Comparison of ENCODE assay signal across 21 mouse cellular contexts in the genomic region with DNA sequence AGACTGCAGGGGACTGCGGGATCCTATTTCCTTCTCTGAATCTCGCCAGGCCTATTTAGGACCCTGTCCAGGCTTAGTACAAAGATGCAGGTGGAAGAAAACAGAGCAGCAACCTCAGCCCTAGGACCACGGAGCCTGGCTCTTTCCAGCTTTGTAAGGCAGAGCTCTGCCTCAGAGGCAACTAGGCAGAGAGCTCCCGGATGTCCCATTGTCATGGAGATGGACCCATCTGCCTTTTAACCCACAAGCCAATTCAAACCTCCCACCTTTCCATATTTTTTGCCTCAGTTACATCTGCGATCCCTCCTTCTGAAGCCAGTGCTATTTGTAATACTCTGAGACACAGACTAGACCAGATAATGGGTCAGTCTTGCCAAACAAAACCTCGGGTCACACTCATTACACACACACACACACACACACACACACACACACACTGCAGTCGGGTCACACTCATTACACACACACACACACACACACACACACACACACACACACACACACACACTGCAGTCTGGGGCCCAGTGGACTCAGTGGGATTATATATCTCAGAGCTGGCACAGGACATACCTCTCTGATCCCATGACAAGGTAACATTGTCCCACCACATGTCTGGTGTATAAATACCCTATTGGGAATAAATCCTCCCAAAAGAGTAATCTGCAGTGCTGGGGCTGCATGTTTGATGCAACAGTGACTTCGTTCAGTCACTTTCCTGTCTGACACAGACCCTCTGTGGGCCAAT. TPM values are rescaled to one million over a fixed set of nuclear protein-coding genes. Genes with fewer than 3 reads are reported as not detected.
DNase-seq lines count a peak whose midpoint lies in the region; ATAC-seq and TF ChIP-seq lines count a peak whose summit lies in the region.
"Had no signal": no experiment of that assay in that cellular context is flagged by ENCODE, and none has a peak within 500 bp of the region (broad histone marks: within the 10 kb centered on the region; RNA-seq: fewer than 3 reads in every experiment).

No protein-coding gene starts in this region.

- H3K9ac ChIP-seq in midbrain, postnatal 0 days (replicated peaks; ENCODE audit: low read length, poor library complexity, severe bottlenecking), result no peak overlapping the region
- H3K9ac ChIP-seq in hindbrain, embryonic 12.5 days, result no peak overlapping the region
- no peak overlapping the region for H3K9ac ChIP-seq in liver, embryonic 12.5 days
- H3K9ac ChIP-seq in heart, embryonic 12.5 days, result no peak overlapping the region
- H3K9ac ChIP-seq: heart, embryonic 15.5 days; hindbrain, embryonic 15.5 days; limb, embryonic 13.5 days; liver, embryonic 15.5 days; stomach, embryonic 15.5 days had no signal

- no peak overlapping the region for H3K4me2 ChIP-seq in midbrain, postnatal 0 days (ENCODE audit: low read depth, low read length, poor library complexity, severe bottlenecking)
- no peak overlapping the region for H3K4me2 ChIP-seq in hindbrain, embryonic 12.5 days (replicated peaks)
- H3K4me2 ChIP-seq in myocyte (ENCODE audit: low read depth), result peak overlapping the region; percentile 40
- no peak overlapping the region for H3K4me2 ChIP-seq in liver, embryonic 12.5 days
- no peak overlapping the region for H3K4me2 ChIP-seq in heart, embryonic 12.5 days
- H3K4me2 ChIP-seq: heart, embryonic 15.5 days; hindbrain, embryonic 15.5 days; limb, embryonic 13.5 days; liver, embryonic 15.5 days; stomach, embryonic 15.5 days had no signal

- peak overlapping the region; percentile 46; the same call in 1 of the 2 replicates for H3K27ac ChIP-seq in midbrain, embryonic 10.5 days (replicated peaks)
- no peak overlapping the region for H3K27ac ChIP-seq in midbrain, postnatal 0 days (ENCODE audit: low read depth, low read length)
- H3K27ac ChIP-seq in hindbrain, embryonic 12.5 days, result peak overlapping the region; percentile 55
- no peak overlapping the region for H3K27ac ChIP-seq in liver, embryonic 12.5 days
- H3K27ac ChIP-seq in heart, embryonic 12.5 days (ENCODE audit: poor library complexity, severe bottlenecking), result no peak overlapping the region
- H3K27ac ChIP-seq: heart, embryonic 15.5 days; hindbrain, embryonic 15.5 days; limb, embryonic 13.5 days; liver, embryonic 15.5 days; stomach, embryonic 15.5 days had no signal

- no peaks in the 10 kb centered on the region for H3K27me3 ChIP-seq in midbrain, embryonic 10.5 days (ENCODE audit: low read depth, poor library complexity, severe bottlenecking)
- no peaks in the 10 kb centered on the region for H3K27me3 ChIP-seq in midbrain, postnatal 0 days (ENCODE audit: insufficient read depth, low read length)
- no peaks in the 10 kb centered on the region; the same call in 1 of the 2 replicates for H3K27me3 ChIP-seq in hindbrain, embryonic 12.5 days
- no peaks in the 10 kb centered on the region for H3K27me3 ChIP-seq in myocyte (ENCODE audit: control insufficient read depth, insufficient read depth, insufficient read length)
- H3K27me3 ChIP-seq in liver, embryonic 12.5 days (replicated peaks), result 0 out of 2 replicates have a peak, but pooled peaks cover 6% of the 10 kb centered on the region
- H3K27me3 ChIP-seq in heart, embryonic 12.5 days (replicated peaks), result no peaks in the 10 kb centered on the region
- H3K27me3 ChIP-seq: heart, embryonic 15.5 days; hindbrain, embryonic 15.5 days; limb, embryonic 13.5 days; liver, embryonic 15.5 days; stomach, embryonic 15.5 days had no signal

- TF ChIP-seq POLR2A in myocyte (IDR thresholded peaks at IDR 0.05; ENCODE audit: insufficient read length, low read depth), result no peak

- no peak overlapping the region for H3K4me3 ChIP-seq in midbrain, embryonic 10.5 days
- H3K4me3 ChIP-seq in midbrain, postnatal 0 days (ENCODE audit: low read depth, low read length), result no peak overlapping the region
- H3K4me3 ChIP-seq in hindbrain, embryonic 12.5 days, result no peak overlapping the region
- no peak overlapping the region for H3K4me3 ChIP-seq in myocyte
- H3K4me3 ChIP-seq in liver, embryonic 12.5 days, result no peak overlapping the region
- H3K4me3 ChIP-seq in heart, embryonic 12.5 days, result no peak overlapping the region
- H3K4me3 ChIP-seq: erythroblast, embryonic 14.5 days; heart, embryonic 15.5 days; hindbrain, embryonic 15.5 days; limb, embryonic 13.5 days; liver, embryonic 15.5 days; stomach, embryonic 15.5 days had no signal

- 55% methylated on average over 8 of the region's 8 CpGs for WGBS in midbrain, embryonic 10.5 days
- 43% methylated on average over 8 of the region's 8 CpGs for WGBS in midbrain, postnatal 0 days
- 44% methylated on average over 8 of the region's 8 CpGs for WGBS in hindbrain, embryonic 12.5 days
- 63% methylated on average over 8 of the region's 8 CpGs for WGBS in liver, embryonic 12.5 days (ENCODE audit: insufficient replicate concordance)
- WGBS in heart, embryonic 12.5 days, result 60% methylated on average over 8 of the region's 8 CpGs

- DNase-seq in midbrain, embryonic 10.5 days (ENCODE audit: low spot score), result no peak
- DNase-seq in midbrain, postnatal 0 days (ENCODE audit: low spot score), result no peak
- peak; percentile 80 for DNase-seq in R1 (ENCODE audit: low read depth, low spot score)
- DNase-seq in urinary bladder, postnatal 14 days (ENCODE audit: low spot score), result no peak
- DNase-seq: adrenal gland, postnatal 25 days; heart, adult 18-20 months; kidney, adult 2 months; kidney, postnatal 14 days; layer of hippocampus, adult 9-11 months; right cerebral cortex, postnatal 14 days had no signal

- no peak overlapping the region for H3ac ChIP-seq in myocyte (ENCODE audit: control insufficient read depth, insufficient read length)

- peaks cover 83% of the 10 kb centered on the region for H3K79me2 ChIP-seq in myocyte (ENCODE audit: control insufficient read depth, insufficient read depth)

- no peaks in the 10 kb centered on the region for H3K36me3 ChIP-seq in midbrain, embryonic 10.5 days
- H3K36me3 ChIP-seq in midbrain, postnatal 0 days (ENCODE audit: insufficient read depth, low read length), result no peaks in the 10 kb centered on the region
- H3K36me3 ChIP-seq in hindbrain, embryonic 12.5 days, result no peaks in the 10 kb centered on the region
- peaks cover 4% of the 10 kb centered on the region for H3K36me3 ChIP-seq in myocyte (ENCODE audit: control insufficient read depth, insufficient read depth)
- H3K36me3 ChIP-seq in liver, embryonic 12.5 days, result no peaks in the 10 kb centered on the region
- H3K36me3 ChIP-seq in heart, embryonic 12.5 days, result no peaks in the 10 kb centered on the region
- H3K36me3 ChIP-seq: heart, embryonic 15.5 days; hindbrain, embryonic 15.5 days; limb, embryonic 13.5 days; liver, embryonic 15.5 days; stomach, embryonic 15.5 days had no signal

- no peak for ATAC-seq in midbrain, postnatal 0 days (ENCODE audit: low FRiP score)
- ATAC-seq in hindbrain, embryonic 12.5 days (ENCODE audit: low FRiP score), result peak; percentile 51
- ATAC-seq in liver, embryonic 12.5 days, result no peak
- ATAC-seq in heart, embryonic 12.5 days (ENCODE audit: insufficient number of reproducible peaks, low FRiP score), result no peak
- ATAC-seq: lung, postnatal 0 days had no signal

- TF ChIP-seq CTCF in midbrain, postnatal 0 days (IDR thresholded peaks at IDR 0.05), result no peak

- H3K4me1 ChIP-seq in midbrain, embryonic 10.5 days, result peaks cover 28% of the 10 kb centered on the region
- H3K4me1 ChIP-seq in midbrain, postnatal 0 days (ENCODE audit: insufficient read depth, low read length), result no peaks in the 10 kb centered on the region
- H3K4me1 ChIP-seq in hindbrain, embryonic 12.5 days, result peaks cover 32% of the 10 kb centered on the region
- H3K4me1 ChIP-seq in liver, embryonic 12.5 days, result peaks cover 24% of the 10 kb centered on the region
- peaks cover 51% of the 10 kb centered on the region for H3K4me1 ChIP-seq in heart, embryonic 12.5 days (replicated peaks)
- H3K4me1 ChIP-seq: stomach, embryonic 15.5 days had no signal

- H3K9me3 ChIP-seq in midbrain, embryonic 10.5 days (replicated peaks), result no peaks in the 10 kb centered on the region
- no peaks in the 10 kb centered on the region for H3K9me3 ChIP-seq in midbrain, postnatal 0 days (ENCODE audit: low read length)
- H3K9me3 ChIP-seq in hindbrain, embryonic 12.5 days (replicated peaks), result no peaks in the 10 kb centered on the region
- H3K9me3 ChIP-seq in liver, embryonic 12.5 days (replicated peaks), result no peaks in the 10 kb centered on the region
- no peaks in the 10 kb centered on the region for H3K9me3 ChIP-seq in heart, embryonic 12.5 days (replicated peaks)
- H3K9me3 ChIP-seq: heart, embryonic 15.5 days; hindbrain, embryonic 15.5 days; limb, embryonic 13.5 days; liver, embryonic 15.5 days; stomach, embryonic 15.5 days had no signal

TF ChIP-seq in myocyte, 11 proteins besides CTCF, POLR2A, EP300 and RAD21:
- TF ChIP-seq MYOD1 (IDR thresholded peaks at IDR 0.05; ENCODE audit: control insufficient read depth in 1 of 3, insufficient read length in 2 of 3, low read depth in 2 of 3), result no peak
- TF ChIP-seq MAX (IDR thresholded peaks at IDR 0.05; ENCODE audit: low read depth), result no peak
- no peak for TF ChIP-seq POLR2AphosphoS2 (IDR thresholded peaks at IDR 0.05; ENCODE audit: insufficient read length, low read depth)
- no peak for TF ChIP-seq TCF12 (IDR thresholded peaks at IDR 0.05; ENCODE audit: insufficient read depth, poor library complexity, severe bottlenecking)
- TF ChIP-seq CEBPB (IDR thresholded peaks at IDR 0.05; ENCODE audit: insufficient read depth, poor library complexity, severe bottlenecking), result no peak

RNA-seq across cellular contexts. Expression of a gene that starts 42.8 kb away (rescaled TPM):
- 41.9 and 44.9 TPM in 2 replicates for polyA plus RNA-seq in midbrain, embryonic 10.5 days (2016; fragmentation: Nextera tagmentation; extraction: Ambion mirVana)
- 48.1 and 64.3 TPM in 2 replicates for total RNA-seq in midbrain, postnatal 0 days (2014; rRNA removed)
- 21.6 and 25.1 TPM in 2 replicates for polyA plus RNA-seq in midbrain, postnatal 0 days (2015; fragmentation: Nextera tagmentation; extraction: Ambion mirVana)
- polyA plus RNA-seq in hindbrain, embryonic 12.5 days (2016; fragmentation: Nextera tagmentation; extraction: Ambion mirVana), result 47.7 and 54.1 TPM in 2 replicates
- 219 TPM for polyA plus RNA-seq in myocyte (2012; fragmentation: generic; extraction: Trizol)
- polyA plus RNA-seq in liver, embryonic 12.5 days (2016; fragmentation: Nextera tagmentation; extraction: Ambion mirVana), result 56.2 and 60.7 TPM in 2 replicates
- 266 and 270 TPM in 2 replicates for polyA plus RNA-seq in heart, embryonic 12.5 days (2016; fragmentation: Nextera tagmentation; extraction: Ambion mirVana)

Comparison
In these comparisons a context has a peak if more than half of its experiments do, and no peak if none do; other contexts are left out.
1. H3K27ac ChIP-seq: peak in midbrain, embryonic 10.5 days (single experiment) and hindbrain, embryonic 12.5 days (single experiment); none in midbrain, postnatal 0 days (single experiment), liver, embryonic 12.5 days (single experiment) and heart, embryonic 12.5 days (single experiment).